Mouse (Mus musculus): ENCODE results near the gene Tnnt3.

DNA sequence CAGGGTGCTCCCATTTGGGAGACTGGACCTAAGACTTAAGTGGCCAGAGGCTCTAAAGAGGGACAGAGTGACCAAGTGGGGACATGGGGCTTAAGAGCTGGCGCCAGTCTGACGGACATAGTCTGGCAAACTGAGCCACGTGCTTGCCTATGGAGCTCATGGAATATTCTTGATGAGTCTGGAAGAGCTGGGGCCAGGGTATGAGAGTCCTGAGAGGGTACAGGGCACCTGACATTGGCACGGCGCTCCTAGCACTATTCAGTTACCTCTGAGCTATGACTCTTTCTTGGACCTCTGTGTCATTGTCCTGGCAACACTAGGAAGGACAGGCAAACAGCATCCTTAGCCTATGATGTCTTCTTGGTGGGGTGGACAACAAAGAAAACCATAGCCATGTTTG, 53.1 kb downstream of the Tnnt3 start:
- TF ChIP-seq CTCF (IDR thresholded peaks at IDR 0.05 in 2 of 3, conservative IDR thresholded peaks at IDR 0.05 in 1 of 3; ENCODE audit: control insufficient read depth in 1 of 3, insufficient read depth in 1 of 3, low read depth in 2 of 3, low read length in 3 of 3, poor library complexity in 1 of 3, severe bottlenecking in 1 of 3) (no peak), MAFK (IDR thresholded peaks at IDR 0.05; ENCODE audit: borderline replicate concordance, low read depth, low read length) (no peak), SIN3A (IDR thresholded peaks at IDR 0.05; ENCODE audit: low read length) (no peak), TBP (IDR thresholded peaks at IDR 0.05; ENCODE audit: low read depth, low read length) (no peak), HCFC1 (IDR thresholded peaks at IDR 0.05; ENCODE audit: low read depth, low read length) (no peak), GABPA (IDR thresholded peaks at IDR 0.05; ENCODE audit: low read depth, low read length) (no peak), EP300 (IDR thresholded peaks at IDR 0.05; ENCODE audit: low read depth in 1 of 2, low read length in 2 of 2) (no peak), ELF1 (IDR thresholded peaks at IDR 0.05; ENCODE audit: low read depth, low read length) (no peak), GATA1 (IDR thresholded peaks at IDR 0.05; ENCODE audit: low read depth, low read length) (no peak), UBTF (IDR thresholded peaks at IDR 0.05; ENCODE audit: borderline replicate concordance, insufficient read depth, low read depth, low read length) (no peak), POLR2A (IDR thresholded peaks at IDR 0.05; ENCODE audit: control insufficient read depth in 1 of 2, insufficient read depth in 1 of 2, low read depth in 1 of 2, low read length in 2 of 2, poor library complexity in 1 of 2) (no peak), JUND (IDR thresholded peaks at IDR 0.05; ENCODE audit: low read depth, low read length) (no peak), POLR2AphosphoS5 (IDR thresholded peaks at IDR 0.05; ENCODE audit: borderline replicate concordance, low read depth, low read length) (no peak)
